Mouse (Mus musculus) heart, postnatal 25 days (tissue): ENCODE data around the gene Dab1. TPM values are rescaled to one million over a fixed set of nuclear protein-coding genes. Genes with fewer than 3 reads are reported as not detected.

Experiments used
- DNase-seq: peaks from one replicate; pipeline ENCODE4 v3.0.0; 2022; ENCODE audit warnings: low spot score
- intact Hi-C: fragments of 180-260 bp; cut with DNase I; formaldehyde crosslinking; loops from one replicate; pipeline ENCODE4 v1.15.1; 2025
- total RNA-seq, 2 experiments: library from RNA; stranded (reverse); gene quantifications; 2 replicates each; pipeline ENCODE4 v1.2.3; 2021

Dab1 gene
- under 1 TPM in 1 of 2 experiments, not detected in 1; 0.11 TPM for total RNA-seq

GRCm38 (mm10) chr4:103619321-103619945 is at the start of gene Dab1:
Dab1 (plus strand) TSS chr4:103619359.
- DNase-seq, result no peak
- intact Hi-C loops, result no loop called here

GRCm38 (mm10) chr4:103571721-103572352 is 47.3 kb upstream of the Dab1 start:
- intact Hi-C loops, result no loop called here
- DNase-seq, result no peak

GRCm38 (mm10) chr4:103575556-103575955 is 43.6 kb upstream of the Dab1 start:
- DNase-seq, result no peak
- intact Hi-C loops, result no loop called here

GRCm38 (mm10) chr4:103576305-103576704 is 42.9 kb upstream of the Dab1 start:
- no peak for DNase-seq
- intact Hi-C loops, result no loop called here

- intact Hi-C loops, result no loop called here
- no peak for DNase-seq
Observed at GRCm38 (mm10) chr4:103577111-103577815, 41.9 kb upstream of the Dab1 start.

GRCm38 (mm10) chr4:103577821-103578220 is 41.3 kb upstream of the Dab1 start:
- intact Hi-C loops, result no loop called here
- no peak for DNase-seq

- intact Hi-C loops, result no loop called here
- DNase-seq, result no peak
Observed at GRCm38 (mm10) chr4:103580021-103580420, 39.1 kb upstream of the Dab1 start.

GRCm38 (mm10) chr4:103615011-103615410 is 4.1 kb upstream of the Dab1 start:
- intact Hi-C loops, result no loop called here
- no peak for DNase-seq

- intact Hi-C loops, result no loop called here
- no peak for DNase-seq
Observed at GRCm38 (mm10) chr4:103619946-103620371, 800 bp downstream of the Dab1 start.

GRCm38 (mm10) chr4:103620590-103621155 is 1.5 kb downstream of the Dab1 start:
- intact Hi-C loops, result no loop called here
- DNase-seq, result no peak

GRCm38 (mm10) chr4:103621586-103621985 is 2.4 kb downstream of the Dab1 start:
- no peak for DNase-seq
- intact Hi-C loops, result no loop called here

GRCm38 (mm10) chr4:103630177-103630576 is 11.0 kb downstream of the Dab1 start:
- intact Hi-C loops, result no loop called here
- DNase-seq, result no peak

- DNase-seq, result no peak
- intact Hi-C loops, result no loop called here
Observed at GRCm38 (mm10) chr4:103636168-103636776, 17.1 kb downstream of the Dab1 start.

GRCm38 (mm10) chr4:103648209-103648896 is 29.2 kb downstream of the Dab1 start:
- DNase-seq, result no peak
- intact Hi-C loops, result no loop called here

GRCm38 (mm10) chr4:103655740-103656139 is 36.6 kb downstream of the Dab1 start:
- intact Hi-C loops, result no loop called here
- DNase-seq, result no peak

- intact Hi-C loops, result no loop called here
- no peak for DNase-seq
Observed at GRCm38 (mm10) chr4:103661386-103661785, 42.2 kb downstream of the Dab1 start.

- DNase-seq, result no peak
- intact Hi-C loops, result no loop called here
Observed at GRCm38 (mm10) chr4:103667438-103667837, 48.3 kb downstream of the Dab1 start.

- intact Hi-C loops, result no loop called here
- DNase-seq, result no peak
Observed at GRCm38 (mm10) chr4:103677195-103677594, 58.0 kb downstream of the Dab1 start.

GRCm38 (mm10) chr4:103678501-103678900 is 59.3 kb downstream of the Dab1 start:
- intact Hi-C loops, result no loop called here
- no peak for DNase-seq

GRCm38 (mm10) chr4:103685136-103685535 is 66.0 kb downstream of the Dab1 start:
- intact Hi-C loops, result no loop called here
- no peak for DNase-seq
